In the genomic region with DNA sequence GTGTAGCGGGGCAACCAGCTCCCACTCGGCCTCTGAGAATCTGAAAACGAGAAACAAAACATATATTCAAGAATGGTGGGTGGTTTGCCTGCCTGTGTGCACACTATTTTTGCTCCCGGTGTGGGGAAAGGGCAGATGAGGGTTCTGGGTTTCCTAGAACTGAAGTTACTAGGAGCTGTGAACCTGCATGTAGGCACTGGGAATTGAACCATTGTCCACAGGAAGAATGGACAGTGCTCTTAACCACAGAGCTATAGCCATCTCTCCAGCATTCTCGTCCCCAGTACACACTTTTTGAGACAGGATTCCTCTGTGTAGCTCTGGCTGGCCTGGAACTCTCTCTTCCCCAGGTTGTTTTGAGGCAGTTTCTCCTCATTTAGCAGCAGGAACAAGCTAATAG, we compare ENCODE assay signal across 9 mouse cellular contexts. TPM values are rescaled to one million over a fixed set of nuclear protein-coding genes. Genes with fewer than 3 reads are reported as not detected.
DNase-seq lines count a peak whose midpoint lies in the region; ATAC-seq and TF ChIP-seq lines count a peak whose summit lies in the region.
"Had no signal": no experiment of that assay in that cellular context is flagged by ENCODE, and none has a peak within 500 bp of the region (broad histone marks: within the 10 kb centered on the region; RNA-seq: fewer than 3 reads in every experiment).

No protein-coding gene starts in this region.

- H3K4me1 ChIP-seq in heart, embryonic 12.5 days (replicated peaks) = peaks cover 38% of the 10 kb centered on the region
- H3K4me1 ChIP-seq in bone marrow, adult 2 months (ENCODE audit: control insufficient read depth, insufficient read depth, low read length) = peaks cover 9% of the 10 kb centered on the region
- H3K4me1 ChIP-seq in hindbrain, embryonic 13.5 days (replicated peaks) = peaks cover 19% of the 10 kb centered on the region
- peaks cover 8% of the 10 kb centered on the region for H3K4me1 ChIP-seq in midbrain, embryonic 13.5 days (replicated peaks)

- peak overlapping the region; percentile 65 for H3K4me3 ChIP-seq in heart, embryonic 12.5 days
- H3K4me3 ChIP-seq in bone marrow, adult 2 months (replicated peaks; ENCODE audit: control insufficient read depth, low read depth, low read length) = peak overlapping the region; percentile 8
- peak overlapping the region; percentile 52 for H3K4me3 ChIP-seq in hindbrain, embryonic 13.5 days
- no peak overlapping the region for H3K4me3 ChIP-seq in midbrain, embryonic 13.5 days (replicated peaks)

- WGBS in heart, embryonic 12.5 days = 46% methylated on average over 5 of the region's 5 CpGs
- WGBS in bone marrow, adult 2 months = 31% methylated on average over 5 of the region's 5 CpGs
- 28% methylated on average over 5 of the region's 5 CpGs for WGBS in hindbrain, embryonic 13.5 days
- 38% methylated on average over 5 of the region's 5 CpGs for WGBS in midbrain, embryonic 13.5 days

- peak overlapping the region; percentile 81 for H3K27ac ChIP-seq in heart, embryonic 12.5 days (ENCODE audit: poor library complexity, severe bottlenecking)
- H3K27ac ChIP-seq in bone marrow, adult 2 months (ENCODE audit: control insufficient read depth, insufficient read depth, low read depth, low read length, poor library complexity) = peak overlapping the region; percentile 22; the same call in 1 of the 2 replicates
- no peak overlapping the region for H3K27ac ChIP-seq in hindbrain, embryonic 13.5 days
- H3K27ac ChIP-seq in midbrain, embryonic 13.5 days = no peak overlapping the region

- no peak overlapping the region for H3K9ac ChIP-seq in heart, embryonic 12.5 days
- H3K9ac ChIP-seq in hindbrain, embryonic 13.5 days = peak overlapping the region; percentile 73
- H3K9ac ChIP-seq in midbrain, embryonic 13.5 days (replicated peaks) = no peak overlapping the region

- no peak for DNase-seq in heart, adult 9 months (ENCODE audit: low spot score in 2 of 2)
- DNase-seq in cerebellum, postnatal 14 days = no peak
- no peak for DNase-seq in layer of hippocampus, postnatal 10 days (ENCODE audit: low spot score in 2 of 2)
- no peak for DNase-seq in frontal cortex, postnatal 25 days (ENCODE audit: low spot score in 2 of 2)
- DNase-seq: kidney, postnatal 25 days had no signal

- no peaks in the 10 kb centered on the region for H3K9me3 ChIP-seq in heart, embryonic 12.5 days (replicated peaks)
- H3K9me3 ChIP-seq in hindbrain, embryonic 13.5 days = no peaks in the 10 kb centered on the region
- H3K9me3 ChIP-seq in midbrain, embryonic 13.5 days = no peaks in the 10 kb centered on the region

- peak overlapping the region; percentile 66 for H3K4me2 ChIP-seq in heart, embryonic 12.5 days
- H3K4me2 ChIP-seq in hindbrain, embryonic 13.5 days = peak overlapping the region; percentile 85
- H3K4me2 ChIP-seq in midbrain, embryonic 13.5 days (replicated peaks) = peak overlapping the region; percentile 79

- ATAC-seq in heart, embryonic 12.5 days (ENCODE audit: insufficient number of reproducible peaks, low FRiP score) = no peak
- no peak for ATAC-seq in hindbrain, embryonic 13.5 days (ENCODE audit: low FRiP score)
- ATAC-seq in midbrain, embryonic 13.5 days = no peak

- peaks cover 7% of the 10 kb centered on the region; the same call in 1 of the 2 replicates for H3K36me3 ChIP-seq in heart, embryonic 12.5 days
- no peaks in the 10 kb centered on the region; the same call in 1 of the 2 replicates for H3K36me3 ChIP-seq in hindbrain, embryonic 13.5 days
- H3K36me3 ChIP-seq in midbrain, embryonic 13.5 days = no peaks in the 10 kb centered on the region

- no peak for TF ChIP-seq POLR2A in bone marrow, adult 2 months (IDR thresholded peaks at IDR 0.05; ENCODE audit: borderline replicate concordance, control insufficient read depth, low read depth, low read length)

- H3K27me3 ChIP-seq in heart, embryonic 12.5 days (replicated peaks) = no peaks in the 10 kb centered on the region
- H3K27me3 ChIP-seq in hindbrain, embryonic 13.5 days = peaks cover 30% of the 10 kb centered on the region
- peaks cover 19% of the 10 kb centered on the region for H3K27me3 ChIP-seq in midbrain, embryonic 13.5 days

- TF ChIP-seq CTCF in bone marrow, adult 2 months (IDR thresholded peaks at IDR 0.05; ENCODE audit: control insufficient read depth, insufficient read depth, low read length) = no peak

RNA-seq across cellular contexts. Expression of gene Hsd17b11, which starts 0.8 kb away (rescaled TPM):
- polyA plus RNA-seq in heart, embryonic 12.5 days (2016; fragmentation: Nextera tagmentation; extraction: Ambion mirVana) = 3.9 and 4.3 TPM in 2 replicates
- polyA plus RNA-seq in bone marrow, adult 2 months (2011; ENCODE audit: insufficient read depth, insufficient read length, low replicate concordance, missing spikeins) = 13.6 and 36.5 TPM in 2 replicates
- polyA plus RNA-seq in hindbrain, embryonic 13.5 days (2015; fragmentation: Nextera tagmentation; extraction: Ambion mirVana) = 2.4 and 2.7 TPM in 2 replicates
- 1.2 and 1.8 TPM in 2 replicates for polyA plus RNA-seq in midbrain, embryonic 13.5 days (2015; fragmentation: Nextera tagmentation; extraction: Ambion mirVana)
- total RNA-seq in layer of hippocampus, postnatal 10 days (2021) = 10 to 100 TPM; 33.5 to 34.2 TPM

RNA-seq across cellular contexts. Expression of gene Nudt9, which starts 23.5 kb away (rescaled TPM):
- polyA plus RNA-seq in heart, embryonic 12.5 days (2016; fragmentation: Nextera tagmentation; extraction: Ambion mirVana) = 57.2 and 57.3 TPM in 2 replicates
- 32.5 and 34.8 TPM in 2 replicates for polyA plus RNA-seq in bone marrow, adult 2 months (2011; ENCODE audit: insufficient read depth, insufficient read length, low replicate concordance, missing spikeins)
- 67.0 and 70.4 TPM in 2 replicates for polyA plus RNA-seq in hindbrain, embryonic 13.5 days (2015; fragmentation: Nextera tagmentation; extraction: Ambion mirVana)
- 54.8 and 58.2 TPM in 2 replicates for polyA plus RNA-seq in midbrain, embryonic 13.5 days (2015; fragmentation: Nextera tagmentation; extraction: Ambion mirVana)
- total RNA-seq in layer of hippocampus, postnatal 10 days (2021) = 10 to 100 TPM; 68.2 to 69.0 TPM

RNA-seq across cellular contexts. Expression of gene Hsd17b13, which starts 45.3 kb away (rescaled TPM):
- polyA plus RNA-seq in heart, embryonic 12.5 days (2016; fragmentation: Nextera tagmentation; extraction: Ambion mirVana) = not detected in 2 replicates
- polyA plus RNA-seq in bone marrow, adult 2 months (2011; ENCODE audit: insufficient read depth, insufficient read length, low replicate concordance, missing spikeins) = not detected in 2 replicates
- polyA plus RNA-seq in hindbrain, embryonic 13.5 days (2015; fragmentation: Nextera tagmentation; extraction: Ambion mirVana) = 0.18 TPM in 1 of 2 replicates, not detected in the other
- polyA plus RNA-seq in midbrain, embryonic 13.5 days (2015; fragmentation: Nextera tagmentation; extraction: Ambion mirVana) = not detected in 2 replicates
- not detected for total RNA-seq in layer of hippocampus, postnatal 10 days (2021)

RNA-seq across cellular contexts. Expression of gene Gm17660, which starts 54.9 kb away (rescaled TPM):
- polyA plus RNA-seq in heart, embryonic 12.5 days (2016; fragmentation: Nextera tagmentation; extraction: Ambion mirVana) = not detected in 2 replicates
- polyA plus RNA-seq in bone marrow, adult 2 months (2011; ENCODE audit: insufficient read depth, insufficient read length, low replicate concordance, missing spikeins) = not detected in 2 replicates
- polyA plus RNA-seq in hindbrain, embryonic 13.5 days (2015; fragmentation: Nextera tagmentation; extraction: Ambion mirVana) = not detected in 2 replicates
- polyA plus RNA-seq in midbrain, embryonic 13.5 days (2015; fragmentation: Nextera tagmentation; extraction: Ambion mirVana) = not detected in 2 replicates
- total RNA-seq in layer of hippocampus, postnatal 10 days (2021) = not detected

Comparison
In these comparisons a context has a peak if more than half of its experiments do, and no peak if none do; other contexts are left out.
1. H3K27ac ChIP-seq: peak in heart, embryonic 12.5 days (single experiment) and bone marrow, adult 2 months (single experiment); none in hindbrain, embryonic 13.5 days (single experiment) and midbrain, embryonic 13.5 days (single experiment).
2. Peak in every context shown above with its lines, with median percentiles within 50 percentile points of each other: H3K4me2 ChIP-seq.